Mouse (Mus musculus) common myeloid progenitor, adult 5-6 weeks (primary cell): ENCODE results near the gene Mlec. TPM values are rescaled to one million over a fixed set of nuclear protein-coding genes. Genes with fewer than 3 reads are reported as not detected.

Experiments used
- ATAC-seq: replicated peaks from 2 replicates; pipeline ENCODE4 v1.8.0; 2016; ENCODE audit warnings: low read depth, mild to moderate bottlenecking, moderate TSS enrichment, inconsistent platforms; ENCODE audit not compliant: poor library complexity, severe bottlenecking
- total RNA-seq: library from RNA; stranded (forward); fragments of 200-1000, 187-1606 nt; gene quantifications from 2 replicates; pipeline ENCODE4 v1.2.3, GENCODE M21; 2017

Gene Mlec
- 186 and 210 TPM in 2 replicates for total RNA-seq

- ATAC-seq, result peak; percentile 75
These were observed at the start of gene Mlec for GRCm38 (mm10) chr5:115158040-115158983. TSS of gene Mlec (minus strand) at chr5:115158179.

- no peak for ATAC-seq
These were observed 49.3 kb upstream of the Mlec start for GRCm38 (mm10) chr5:115207244-115207643.

GRCm38 (mm10) chr5:115204562-115205311 lies 46.8 kb upstream of the Mlec start:
- 0 out of 2 replicates have a peak, but pooled peaks have one; percentile 50 for ATAC-seq

GRCm38 (mm10) chr5:115203735-115204561 lies 46.0 kb upstream of the Mlec start:
- ATAC-seq, result 0 out of 2 replicates have a peak, but pooled peaks have one; percentile 29

GRCm38 (mm10) chr5:115194626-115195221 lies 36.7 kb upstream of the Mlec start:
- ATAC-seq, result no peak

GRCm38 (mm10) chr5:115193669-115194625 lies 36.0 kb upstream of the Mlec start, which contains the start of gene Cabp1:
TSS of gene Cabp1 (minus strand) at chr5:115194381.
- ATAC-seq, result peak; percentile 62

GRCm38 (mm10) chr5:115193226-115193625 lies 35.2 kb upstream of the Mlec start:
- peak; percentile 34; the same call in 1 of the 2 replicates for ATAC-seq

- ATAC-seq, result no peak
These were observed 34.8 kb upstream of the Mlec start for GRCm38 (mm10) chr5:115192828-115193195.

GRCm38 (mm10) chr5:115191880-115192827 lies 34.2 kb upstream of the Mlec start:
- no peak for ATAC-seq

GRCm38 (mm10) chr5:115190081-115190480 lies 32.1 kb upstream of the Mlec start:
- no peak for ATAC-seq

- ATAC-seq, result no peak
These were observed 30.8 kb upstream of the Mlec start for GRCm38 (mm10) chr5:115188824-115189223.

GRCm38 (mm10) chr5:115187188-115188131 lies 29.5 kb upstream of the Mlec start:
- peak; percentile 71 for ATAC-seq

- no peak for ATAC-seq
These were observed 28.5 kb upstream of the Mlec start for GRCm38 (mm10) chr5:115186371-115187073.

- no peak for ATAC-seq
These were observed 26.7 kb upstream of the Mlec start for GRCm38 (mm10) chr5:115184726-115185125.

- no peak for ATAC-seq
These were observed 25.5 kb upstream of the Mlec start for GRCm38 (mm10) chr5:115183482-115183881.

GRCm38 (mm10) chr5:115182925-115183324 lies 24.9 kb upstream of the Mlec start:
- no peak for ATAC-seq
